Mouse (Mus musculus): ENCODE measurements around the gene Adam22.

GRCm38 (mm10) chr5:8327645-8328269 lies 40.2 kb downstream of the Adam22 start:
- no peak for TF ChIP-seq CTCF (conservative IDR thresholded peaks at IDR 0.05; ENCODE audit: insufficient read depth, insufficient read length, low read depth, low read length)
- no peak for TF ChIP-seq POLR2A (IDR thresholded peaks at IDR 0.05; ENCODE audit: low read depth, low read length)

Data from kidney, adult 2 months (tissue).